Mouse (Mus musculus) right cerebral cortex, postnatal 10 days (tissue): ENCODE data around the gene Amdhd1.
A peak's percentile ranks its signal among the peaks of the same experiment; 100 is the strongest.
"Not testable (repeated sequence)": the region's sequence is repeated elsewhere in the genome, so short reads cannot be mapped to it uniquely, and the experiment has no call there.

Source experiments
- DNase-seq, 2 experiments: peaks; one replicate each; pipeline ENCODE4 v3.0.0; 2021; ENCODE audit warnings: low spot score in 2 of 2

The Amdhd1 gene

DNA sequence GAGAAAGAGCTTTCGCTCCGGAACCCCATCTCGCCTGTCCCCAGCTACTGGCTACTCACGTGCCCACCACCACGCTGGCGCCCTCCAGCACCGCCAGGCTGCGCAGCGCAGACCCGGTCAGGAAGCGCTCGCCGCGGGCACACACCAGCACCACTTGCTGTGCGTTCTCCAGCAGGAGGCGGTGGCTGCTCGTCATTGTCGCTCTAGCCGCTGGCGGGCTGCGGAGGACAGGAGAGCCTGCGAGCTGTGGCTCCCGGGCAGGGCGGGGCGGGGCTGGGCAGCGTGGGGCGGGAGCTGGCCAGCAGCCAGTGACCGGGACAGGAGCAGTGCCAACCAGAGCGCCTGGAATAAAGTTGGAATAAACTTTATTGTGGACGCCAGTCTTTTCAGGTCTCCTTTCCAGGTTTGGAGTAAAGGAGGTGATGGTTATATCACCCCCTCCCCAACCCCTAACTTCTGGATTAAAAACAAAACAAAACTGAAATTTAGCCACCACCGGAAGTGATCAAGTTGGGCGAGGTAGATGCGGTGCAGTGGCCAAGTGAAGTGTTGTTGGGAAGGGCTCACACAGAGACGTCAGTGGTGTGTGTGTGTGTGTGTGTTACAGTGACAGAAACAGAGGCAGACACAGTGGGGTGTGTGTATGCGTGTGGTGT, at the start of gene Amdhd1:
Amdhd1 (minus strand) TSS at position 259 of the 656 bp plus-strand sequence.
- peak; percentile 77 to 80 for DNase-seq

DNA sequence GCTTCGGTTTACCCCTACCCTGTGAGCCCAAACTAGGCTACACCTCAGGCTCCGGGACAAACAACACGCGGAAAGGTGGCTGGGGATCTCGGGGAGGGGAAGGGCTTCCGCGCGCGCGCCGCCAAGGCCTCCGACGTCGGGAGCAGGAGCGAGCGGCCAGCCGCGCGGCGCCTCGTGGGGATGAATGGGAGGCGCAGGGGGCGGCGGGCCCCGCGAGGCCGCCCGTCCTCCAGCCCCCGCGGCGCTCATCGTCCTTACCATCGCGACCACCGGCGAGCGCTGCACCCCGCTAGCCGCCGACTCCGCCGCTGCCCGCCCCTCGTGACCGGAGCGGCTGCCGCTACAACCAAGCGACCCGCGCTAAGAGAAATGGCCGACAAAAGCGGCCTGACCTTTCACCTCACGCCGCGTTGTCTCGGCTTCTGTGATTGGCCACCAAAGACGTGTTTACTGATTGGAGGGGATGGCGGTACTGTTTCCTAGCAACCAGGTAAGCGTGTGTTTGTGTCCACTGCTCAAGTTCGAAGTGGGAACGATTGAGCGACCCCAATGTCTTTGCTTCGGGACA, 49.5 kb upstream of the Amdhd1 start, which contains the start of gene Snrpf:
Snrpf (minus strand) TSS at position 426 of the 568 bp plus-strand sequence.
- DNase-seq = peak; percentile 95

DNA sequence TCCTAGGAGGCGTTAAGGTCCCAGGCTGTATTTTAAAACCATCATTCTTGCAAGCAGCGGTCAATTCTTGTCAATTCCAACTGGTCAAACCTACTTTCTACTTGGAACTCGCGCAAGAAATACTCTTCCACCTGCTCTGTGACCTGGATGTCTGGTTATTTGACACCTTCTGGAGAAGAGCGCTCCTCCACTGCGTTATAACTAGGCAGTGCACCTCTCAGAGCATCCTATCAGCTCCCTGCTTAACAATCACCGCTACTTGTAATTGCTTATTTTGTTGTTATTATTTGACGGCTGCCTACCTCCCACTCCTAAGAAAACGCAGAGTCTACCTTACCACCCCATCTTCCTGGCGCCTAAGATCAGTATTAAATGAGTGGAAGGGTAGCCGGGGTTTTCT, 49.0 kb upstream of the Amdhd1 start:
- no peak for DNase-seq

DNA sequence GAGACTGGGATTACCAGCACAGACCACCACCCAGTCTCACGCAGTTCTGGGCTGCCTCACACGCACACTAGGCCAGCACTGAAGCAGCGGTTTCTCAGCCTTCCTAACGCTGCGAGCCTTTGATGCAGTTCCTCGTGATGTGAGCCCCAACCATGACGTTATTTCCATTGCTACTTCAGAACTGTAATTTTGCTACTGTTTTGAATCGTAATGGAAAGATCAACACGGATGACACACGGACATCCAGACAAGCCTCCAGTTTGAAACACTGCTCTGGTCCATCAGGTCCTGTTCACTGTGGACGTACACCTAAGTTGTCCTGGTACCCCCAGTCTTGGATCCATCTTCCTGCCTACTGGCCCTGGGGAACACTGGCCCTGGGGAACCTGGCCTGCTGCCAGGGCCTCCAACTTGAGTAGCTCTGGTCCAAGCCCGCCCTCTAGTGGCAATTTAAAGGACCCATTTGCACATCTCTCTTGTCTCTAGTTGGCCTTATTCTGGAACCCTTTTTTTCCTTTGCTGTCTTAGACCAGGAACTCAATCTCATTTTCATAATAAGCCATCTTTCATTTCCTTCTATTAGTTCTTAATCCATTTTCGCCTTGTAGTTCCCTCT, 37.5 kb upstream of the Amdhd1 start:
- peak; percentile 77 to 85 for DNase-seq

DNA sequence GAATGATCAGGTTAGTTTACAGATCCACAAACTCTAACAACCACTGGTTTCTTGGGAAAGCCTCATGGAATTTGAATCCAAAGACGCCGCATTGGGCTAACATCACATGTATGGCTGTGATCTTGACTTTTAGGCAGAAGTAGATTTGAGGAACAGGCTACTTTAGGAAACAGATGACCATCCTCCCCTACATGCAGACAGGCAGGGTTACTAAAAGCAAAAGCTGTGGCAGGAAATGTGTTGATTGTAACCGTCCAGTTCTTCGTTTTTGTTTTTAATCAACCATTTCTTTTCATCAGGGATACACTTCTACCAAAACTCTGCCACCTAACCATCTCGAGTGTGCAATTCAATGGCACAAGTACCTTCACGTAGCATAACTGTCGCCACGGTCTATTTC, 36.1 kb upstream of the Amdhd1 start:
- no peak for DNase-seq

DNA sequence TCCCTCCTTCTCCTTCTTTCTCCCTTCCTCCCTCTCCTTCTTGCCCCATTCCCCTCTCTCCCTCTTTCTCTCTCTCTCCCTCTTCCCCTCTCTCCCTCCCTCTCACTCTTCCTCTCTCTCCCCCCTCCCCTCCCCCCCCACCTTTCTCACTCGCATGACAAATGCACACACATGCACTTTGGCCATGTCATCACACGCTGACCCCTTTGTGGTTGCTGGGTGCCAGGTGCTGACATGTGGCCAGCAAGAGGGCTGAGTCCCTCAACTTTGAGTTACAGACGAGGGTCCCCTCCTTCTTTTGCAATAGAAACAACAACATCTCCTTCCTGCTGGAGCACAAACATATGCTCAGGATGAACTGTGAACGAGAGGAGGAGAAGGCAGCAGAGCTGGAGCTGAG, 35.1 kb upstream of the Amdhd1 start:
- no peak for DNase-seq

DNA sequence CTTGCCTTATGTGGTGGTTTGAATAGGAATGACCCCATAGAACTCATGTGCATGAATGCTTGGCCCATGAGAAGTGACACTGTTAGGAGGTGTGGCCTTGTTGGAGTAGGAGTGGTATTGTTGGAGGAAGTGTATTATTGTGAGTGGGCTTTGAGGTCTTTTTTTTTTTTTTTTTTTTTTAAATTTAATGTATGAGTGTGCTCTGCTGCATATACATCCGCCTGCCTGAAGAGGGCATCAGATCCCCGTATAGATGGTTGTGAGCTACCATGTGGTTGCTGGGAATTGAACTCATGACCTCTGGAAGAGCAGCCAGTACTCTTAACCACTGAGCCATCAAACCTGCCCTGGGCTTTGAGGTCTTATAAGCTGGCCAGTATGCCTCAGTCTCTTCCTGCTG, 32.4 kb upstream of the Amdhd1 start:
- no peak for DNase-seq

DNA sequence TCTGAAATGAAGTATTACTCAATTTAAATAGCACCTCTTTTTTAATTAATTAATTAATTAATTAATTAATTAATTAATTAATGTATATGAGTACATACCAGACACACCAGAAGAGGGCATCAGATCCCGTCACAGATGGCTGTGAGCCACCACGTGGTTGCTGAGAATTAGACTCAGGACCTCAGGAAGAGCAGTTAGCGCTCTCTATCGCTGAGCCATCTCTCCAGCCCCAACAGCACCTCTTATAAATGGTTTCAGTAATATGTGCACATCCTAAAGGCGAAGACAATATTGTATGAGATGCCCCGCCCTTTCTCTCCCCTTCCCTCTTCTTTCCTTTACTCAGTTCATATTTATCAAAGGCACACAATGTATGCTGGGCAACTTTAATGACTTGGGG, 28.8 kb upstream of the Amdhd1 start:
- DNase-seq = no peak

DNA sequence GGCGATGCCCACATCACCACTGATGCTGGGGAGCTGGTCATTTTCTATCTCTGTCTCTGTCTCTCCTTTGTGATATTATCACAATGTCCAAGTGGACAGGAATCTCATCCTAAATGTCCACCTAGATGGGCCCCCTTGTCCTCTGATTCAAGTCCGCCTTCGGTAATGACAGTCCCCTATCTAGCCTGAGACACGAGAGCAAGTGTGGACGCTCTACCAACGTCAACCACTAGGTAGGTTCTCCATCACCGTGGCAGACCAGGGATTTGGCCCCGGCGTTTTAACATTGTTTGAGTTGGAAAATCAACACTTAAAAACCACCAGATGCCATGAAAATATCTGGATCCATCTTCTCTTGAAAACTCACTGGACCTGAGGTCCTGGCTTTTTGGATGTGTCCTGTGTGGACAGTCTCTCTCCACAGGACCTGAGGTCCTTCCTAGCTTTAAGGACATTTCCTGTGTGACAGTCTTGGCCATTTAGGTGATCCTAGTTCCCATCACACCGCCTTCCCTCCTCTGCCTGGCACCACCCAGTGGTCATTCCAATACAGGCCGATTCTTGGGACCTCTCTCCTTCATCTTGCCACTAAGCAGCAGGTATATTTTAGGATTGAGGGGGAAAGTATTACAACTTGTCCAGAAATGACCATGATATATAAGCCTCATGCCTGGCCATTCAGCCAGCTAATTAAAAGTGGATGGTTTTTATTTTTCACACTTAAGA, 28.2 kb upstream of the Amdhd1 start:
- DNase-seq = no peak

DNA sequence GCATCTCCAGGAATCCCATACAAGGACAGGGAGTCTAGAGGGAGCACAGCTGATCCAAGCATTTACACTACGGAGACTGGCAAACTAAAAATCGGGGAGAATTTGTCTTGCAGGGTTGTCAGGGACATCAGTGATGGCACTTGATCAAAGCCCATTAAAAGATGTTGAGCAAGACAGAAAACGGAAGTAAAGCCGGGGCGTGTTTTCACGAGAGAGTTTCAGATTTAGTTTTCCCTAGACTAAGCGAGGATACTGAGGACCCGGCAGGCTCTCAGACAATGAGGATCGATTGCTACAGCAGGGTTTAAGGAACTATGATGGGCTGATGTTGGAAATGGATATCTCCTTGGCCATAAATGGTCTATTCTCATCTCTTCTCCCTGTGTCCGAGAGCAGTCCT, 27.2 kb upstream of the Amdhd1 start:
- DNase-seq = no peak

DNA sequence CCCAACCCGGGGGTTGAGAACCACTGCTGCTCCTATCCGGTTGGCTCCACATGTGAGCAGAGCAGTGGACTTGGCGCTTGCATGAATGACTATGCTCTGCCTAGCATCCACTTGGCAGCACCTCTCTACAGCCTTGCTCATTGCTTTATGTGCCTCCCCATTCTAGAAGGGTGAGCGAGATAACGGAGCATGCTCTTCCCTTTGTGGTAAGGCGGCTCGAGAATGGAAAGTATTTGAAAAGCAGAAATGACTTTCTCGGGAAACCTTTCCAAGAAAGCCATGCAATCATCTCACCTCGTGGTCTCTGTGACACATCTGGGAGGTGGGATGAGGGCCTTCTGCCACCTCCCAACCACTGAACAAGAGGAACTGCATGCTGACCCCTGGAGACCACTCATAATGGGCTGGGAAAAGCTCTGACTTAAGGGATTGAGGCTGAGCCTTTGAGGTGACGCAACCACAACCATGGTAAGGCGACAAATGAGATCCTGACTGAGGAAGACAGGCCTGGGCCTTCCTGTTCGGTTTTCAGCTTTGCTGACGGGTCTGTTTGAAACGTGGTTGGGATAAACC, 24.8 kb upstream of the Amdhd1 start:
- DNase-seq = no peak

DNA sequence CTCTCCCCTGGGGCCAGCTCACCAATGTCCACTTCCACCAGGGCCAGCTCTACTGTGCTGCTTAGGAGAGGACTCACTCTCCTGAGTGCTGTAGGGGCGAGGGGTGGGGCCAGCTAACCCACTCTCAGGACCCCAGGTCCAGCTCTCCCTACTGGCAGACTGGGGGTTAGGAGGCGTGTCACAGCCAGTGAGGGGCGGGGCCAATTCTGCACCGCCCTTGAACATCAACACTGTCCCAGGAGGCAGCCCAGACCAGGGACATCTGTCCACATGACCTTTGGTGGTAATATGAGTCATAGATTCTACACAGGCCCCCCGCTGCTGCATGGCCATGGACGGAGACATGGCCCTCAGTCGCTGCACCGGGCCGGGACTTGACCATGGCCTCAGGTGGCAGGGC, 20.0 kb upstream of the Amdhd1 start:
- DNase-seq = no peak

DNA sequence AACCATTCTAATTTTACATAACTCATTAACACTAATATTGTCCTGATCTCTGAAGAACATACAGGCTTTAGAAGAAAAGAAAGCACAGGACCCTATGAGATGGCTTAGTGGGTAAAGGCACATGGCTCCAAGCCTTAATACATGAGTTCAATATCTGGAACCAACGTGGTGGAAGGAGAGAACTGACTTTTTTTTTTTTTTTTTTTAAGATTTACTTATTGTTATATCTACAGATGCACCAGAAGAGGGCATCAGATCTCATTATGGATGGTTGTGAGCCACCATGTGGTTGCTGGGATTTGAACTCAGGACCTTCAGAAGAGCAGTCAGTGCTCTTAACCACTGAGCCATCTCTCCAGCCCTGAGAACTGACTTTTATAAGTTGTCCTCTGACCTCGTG, 18.1 kb upstream of the Amdhd1 start:
- DNase-seq = not testable (repeated sequence)

DNA sequence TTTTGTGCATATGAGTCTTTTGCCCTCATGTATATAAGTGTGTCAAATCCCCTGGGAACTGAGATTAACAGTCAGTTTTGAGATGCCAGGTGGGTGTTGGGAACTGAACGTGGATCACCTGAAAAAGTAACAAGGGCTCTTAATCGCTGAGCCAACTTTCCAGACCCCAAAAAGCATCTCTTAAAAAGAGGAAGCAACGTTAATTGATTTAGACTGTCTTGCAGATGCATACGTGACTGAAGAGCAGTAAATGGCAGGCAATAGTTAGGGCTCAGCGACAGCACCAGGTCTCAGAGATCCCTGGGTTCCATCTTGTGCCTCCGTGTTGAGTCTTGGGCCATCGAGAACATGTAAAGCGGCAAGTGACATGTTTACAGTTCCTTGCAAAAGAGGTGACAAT, 12.8 kb upstream of the Amdhd1 start:
- no peak for DNase-seq

DNA sequence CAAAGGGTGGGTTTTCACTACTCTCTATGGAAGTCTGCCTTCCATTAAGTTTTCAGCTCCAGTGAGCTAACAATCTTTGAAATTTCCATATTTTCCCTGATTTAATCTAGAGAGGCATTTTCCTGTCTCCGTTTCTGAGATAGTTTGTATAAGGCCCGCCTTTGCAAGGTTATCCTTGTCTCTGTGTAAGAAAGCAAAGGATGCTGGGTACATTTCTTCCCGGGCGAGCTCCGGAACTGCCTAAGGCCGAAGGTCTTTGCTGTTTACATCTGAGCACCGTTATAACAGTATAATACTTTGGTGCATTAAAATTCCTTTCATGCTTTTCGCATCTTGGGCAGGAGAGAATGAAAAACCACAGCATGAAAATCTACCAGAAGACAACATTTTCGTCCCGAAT, 10.0 kb upstream of the Amdhd1 start:
- DNase-seq = no peak

DNA sequence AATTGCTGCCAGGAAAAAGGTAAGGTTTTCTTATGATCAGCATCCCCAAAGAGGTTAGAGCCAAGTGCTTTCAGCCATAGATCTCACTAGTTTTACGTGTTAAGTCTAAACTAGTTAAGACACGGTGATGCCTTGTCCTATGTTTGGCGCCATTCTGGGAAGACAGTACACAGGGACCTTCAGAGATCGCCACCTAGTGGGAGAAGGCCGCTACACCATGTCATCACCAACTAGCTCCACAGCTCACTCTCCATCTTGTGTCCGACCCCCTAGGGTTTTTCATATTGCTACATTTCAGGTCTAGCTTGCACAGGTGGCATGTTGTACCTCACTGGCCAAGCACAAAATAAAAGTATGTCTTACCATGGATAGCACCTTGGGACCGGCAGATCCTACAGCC, 9.2 kb upstream of the Amdhd1 start:
- peak; percentile 74 to 83 for DNase-seq

DNA sequence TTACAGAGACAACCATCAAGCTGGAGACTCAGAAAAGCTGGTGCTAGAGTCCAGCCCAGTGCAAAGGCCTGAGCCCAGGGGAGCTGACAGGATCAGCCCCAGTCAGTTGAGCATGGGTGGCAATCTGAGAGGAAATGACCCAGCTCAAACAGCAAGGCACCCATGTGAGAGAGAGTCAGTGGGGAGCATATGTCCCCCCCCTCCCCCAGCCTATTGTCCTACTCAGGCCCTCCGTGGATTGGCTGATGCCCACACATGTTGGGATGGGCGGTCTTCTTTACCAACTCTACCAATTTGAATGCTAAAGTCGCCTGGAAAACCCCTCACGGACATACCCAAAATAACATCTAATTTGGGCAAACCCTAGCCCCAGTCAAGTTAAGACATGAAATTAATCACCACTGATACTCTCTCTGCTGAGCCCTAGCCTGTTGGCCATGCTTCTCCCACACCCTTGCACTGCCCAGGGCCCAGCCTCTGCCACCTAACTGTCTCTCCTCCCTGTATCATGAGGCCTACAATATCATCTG, 8.0 kb upstream of the Amdhd1 start:
- DNase-seq = no peak

DNA sequence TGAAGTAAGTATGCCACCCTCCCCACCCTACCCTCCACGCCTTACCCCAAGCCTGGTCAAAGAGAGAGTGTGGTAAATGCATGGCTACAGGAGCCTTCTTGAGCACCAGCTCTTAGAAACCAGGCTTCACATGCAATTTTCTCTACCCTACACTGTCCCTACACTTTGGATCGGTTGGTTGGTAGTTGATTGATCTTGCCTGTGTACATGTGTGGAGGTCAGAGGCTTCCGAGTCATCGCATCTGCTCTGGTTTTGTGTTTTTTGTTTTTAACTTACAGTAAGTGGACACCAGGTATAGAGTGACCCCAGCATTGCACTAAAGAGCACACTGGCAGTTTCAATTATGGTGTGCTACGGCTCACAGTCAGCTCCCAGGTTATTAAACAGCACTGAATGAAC, 4.3 kb upstream of the Amdhd1 start:
- no peak for DNase-seq

DNA sequence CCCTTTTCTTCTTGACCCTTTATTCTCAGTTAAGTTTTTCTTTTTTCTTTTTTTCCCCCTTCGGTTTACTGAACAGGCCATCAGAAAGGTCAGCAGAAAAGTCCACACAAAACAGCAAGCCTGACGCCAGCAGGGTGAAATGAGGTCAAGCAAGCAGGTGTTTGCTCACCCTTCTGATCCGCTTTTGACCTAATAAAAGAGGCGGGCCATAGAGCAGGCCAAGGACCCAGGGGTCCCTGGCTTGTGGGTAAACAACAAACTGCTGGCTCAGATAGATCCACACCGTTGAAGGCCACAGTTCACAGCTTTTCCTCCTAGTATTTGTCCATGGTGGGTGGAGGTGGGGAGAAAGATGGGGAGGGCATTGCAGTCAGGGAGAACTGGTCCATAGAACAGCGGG, 3.3 kb upstream of the Amdhd1 start:
- no peak for DNase-seq

DNA sequence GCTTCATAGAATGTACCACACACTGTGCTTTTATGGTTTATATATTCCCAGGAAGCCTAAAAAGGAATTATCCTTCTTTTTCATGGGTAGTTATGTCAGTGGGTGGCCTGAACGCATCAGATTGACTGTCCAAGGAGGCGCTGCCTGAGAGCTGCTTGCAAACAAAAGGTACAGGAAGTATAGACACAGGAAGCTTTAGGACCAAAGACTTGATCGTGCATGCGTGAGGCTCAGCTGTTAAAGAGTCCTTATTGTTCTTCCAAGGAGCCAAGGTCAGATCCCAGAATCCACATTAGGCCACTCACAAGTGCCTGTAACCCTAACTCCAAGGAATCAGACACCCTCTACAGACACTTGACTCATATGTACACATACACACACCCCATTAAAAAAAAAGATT, 2.5 kb upstream of the Amdhd1 start:
- DNase-seq = no peak

DNA sequence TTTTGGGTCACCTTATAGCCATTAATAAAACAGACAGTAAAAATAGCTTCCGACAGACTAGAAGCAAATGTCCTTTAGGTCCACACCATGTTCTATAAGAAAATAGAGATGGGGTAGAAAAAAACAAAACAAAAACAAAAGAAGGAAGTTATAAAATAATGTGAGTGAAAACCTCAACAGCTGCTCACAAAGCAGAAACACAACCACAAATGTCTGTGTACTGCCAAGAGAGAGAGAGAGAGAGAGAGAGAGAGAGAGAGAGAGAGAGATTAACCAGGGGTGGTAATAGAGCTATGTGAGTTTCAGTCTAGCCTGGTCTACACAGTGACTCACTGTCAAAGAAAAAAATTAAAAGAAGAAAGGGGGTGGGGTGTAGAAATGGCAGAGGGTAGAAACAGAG, 1.8 kb upstream of the Amdhd1 start:
- no peak for DNase-seq
